Mouse (Mus musculus) cerebellum, adult (tissue): Measurements from ENCODE around the gene Erc2.

Source experiments
- ATAC-seq: cut with Nextera tagmentation; 2 replicates; pipeline ENCODE4 v1.9.2; 2017; ENCODE audit warnings: mild to moderate bottlenecking, moderate library complexity, mixed read lengths; ENCODE audit not compliant: insufficient number of reproducible peaks, low FRiP score, low TSS enrichment

Erc2 gene

DNA sequence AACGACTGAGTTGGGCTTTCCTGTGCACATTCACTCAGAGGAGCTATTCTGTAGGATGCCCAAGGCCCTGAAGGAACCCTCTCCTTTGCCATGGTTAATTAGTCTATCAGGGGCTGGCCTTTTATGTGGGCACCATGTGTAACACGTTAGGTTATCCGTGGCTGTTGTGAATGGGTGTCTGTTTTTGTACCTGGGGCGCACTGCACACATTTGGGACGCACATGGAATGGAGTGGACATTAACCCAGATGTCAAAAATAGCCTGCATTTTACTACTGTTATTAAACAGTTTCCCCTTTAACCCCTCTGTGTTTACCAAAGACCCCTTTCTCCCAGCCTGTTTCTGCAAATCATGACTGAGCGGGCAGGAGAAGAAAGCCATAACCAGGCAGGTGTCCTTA lies 848.0 kb downstream of the Erc2 start:
- ATAC-seq, result no peak

DNA sequence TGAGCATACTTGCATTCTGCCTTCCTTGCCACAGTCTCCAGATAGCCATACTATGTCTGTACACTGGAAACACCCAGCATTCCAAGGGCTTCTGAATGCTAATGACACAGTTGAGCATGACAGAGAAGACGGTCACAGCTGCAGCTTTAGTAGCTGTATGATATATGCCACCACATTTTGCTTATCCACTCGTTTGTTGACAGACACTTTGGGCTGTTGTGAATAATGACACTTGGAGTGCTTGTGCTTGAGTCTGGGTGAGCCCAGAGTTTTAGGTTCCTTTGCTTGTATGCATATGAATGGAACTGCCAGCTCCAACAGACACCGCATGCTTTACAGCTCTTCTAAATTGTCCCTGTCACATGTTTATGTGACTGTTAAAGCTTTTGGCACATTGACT lies 852.8 kb downstream of the Erc2 start:
- no peak for ATAC-seq

DNA sequence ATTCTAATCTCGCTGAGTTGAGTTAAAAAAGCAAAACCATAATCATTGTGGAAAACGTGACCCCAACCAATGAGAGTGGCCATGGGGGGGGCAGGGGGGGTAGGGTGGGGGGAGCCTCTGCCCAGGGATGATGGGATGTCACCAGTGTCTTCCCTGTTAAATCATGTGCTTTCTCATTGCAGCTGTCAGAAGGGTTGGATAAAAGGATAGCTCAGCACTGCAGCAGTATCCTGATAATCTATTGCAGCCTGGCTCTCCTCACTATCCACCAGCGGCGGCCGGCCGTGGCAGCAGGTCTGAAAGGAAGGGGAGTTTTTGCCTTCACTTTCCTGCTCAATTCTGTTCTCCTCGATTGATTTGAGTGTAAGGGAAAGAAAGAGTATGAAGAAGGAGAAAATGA lies 853.2 kb downstream of the Erc2 start:
- no peak for ATAC-seq

DNA sequence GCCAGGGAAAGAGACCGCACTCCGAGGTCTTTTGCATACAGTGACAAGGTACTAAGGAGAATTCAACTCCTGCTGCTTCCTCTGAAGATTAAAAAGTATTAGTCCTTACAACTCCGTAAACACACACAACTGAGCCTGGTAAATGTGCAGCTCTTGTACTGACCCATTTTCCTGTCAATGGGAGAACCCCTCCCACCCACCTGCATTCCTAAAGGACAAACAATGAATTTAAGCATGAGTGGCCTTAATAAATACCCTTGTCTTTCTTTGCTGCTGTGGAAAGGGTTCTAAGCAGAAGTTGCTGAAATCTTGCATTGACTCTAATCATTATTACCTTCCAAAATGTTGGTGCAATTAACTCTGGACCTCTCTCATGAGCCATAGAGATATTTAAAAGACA lies 854.5 kb downstream of the Erc2 start:
- no peak for ATAC-seq

GRCm38 (mm10) chr14:28480866-28481265 lies 858.6 kb downstream of the Erc2 start:
- no peak for ATAC-seq

DNA sequence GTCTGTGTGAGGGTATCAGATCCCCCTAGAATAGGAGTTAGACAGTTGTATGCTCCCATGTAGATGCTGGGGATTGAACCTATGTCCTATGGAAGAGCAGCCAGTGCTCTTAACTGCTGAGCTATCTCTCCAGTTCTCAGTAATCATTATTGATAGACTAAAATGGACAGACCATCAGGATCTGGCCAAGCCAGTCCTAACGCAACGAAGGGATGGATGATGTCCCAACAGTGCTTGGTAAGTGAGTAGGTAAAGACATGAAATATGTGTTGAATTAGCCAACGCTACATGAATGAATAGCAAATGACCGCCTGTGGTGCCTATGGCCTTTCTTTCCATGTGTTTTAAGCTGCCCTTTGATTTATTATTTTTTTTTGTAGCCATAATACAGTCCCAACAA lies 871.6 kb downstream of the Erc2 start:
- ATAC-seq, result no peak

DNA sequence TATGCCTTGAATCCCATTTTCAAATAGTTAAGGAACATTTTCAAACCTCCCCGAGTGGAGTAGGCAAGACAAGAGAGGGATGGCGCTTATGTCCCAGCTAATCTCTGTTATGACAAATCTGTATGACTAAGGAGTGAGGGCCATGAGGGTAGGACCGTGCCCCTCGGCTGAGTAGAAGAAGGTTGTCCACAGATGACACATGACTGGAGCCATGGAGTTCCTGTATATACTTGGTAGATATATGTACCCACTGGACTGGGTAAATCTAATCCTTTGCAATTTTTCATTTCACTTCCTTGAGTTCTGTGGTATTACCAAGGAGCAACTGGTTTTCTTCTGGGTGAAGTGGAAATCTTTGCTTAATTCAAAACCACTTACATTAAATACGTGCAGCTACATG lies 872.0 kb downstream of the Erc2 start:
- ATAC-seq, result no peak

- ATAC-seq, result no peak
These were observed 879.1 kb downstream of the Erc2 start for GRCm38 (mm10) chr14:28501216-28501878.

GRCm38 (mm10) chr14:28503276-28503675 lies 881.0 kb downstream of the Erc2 start:
- ATAC-seq, result no peak

GRCm38 (mm10) chr14:28504101-28505050 lies 882.1 kb downstream of the Erc2 start, which contains the start of gene Wnt5a:
TSS of gene Wnt5a (plus strand) at chr14:28504750.
- ATAC-seq, result no peak

DNA sequence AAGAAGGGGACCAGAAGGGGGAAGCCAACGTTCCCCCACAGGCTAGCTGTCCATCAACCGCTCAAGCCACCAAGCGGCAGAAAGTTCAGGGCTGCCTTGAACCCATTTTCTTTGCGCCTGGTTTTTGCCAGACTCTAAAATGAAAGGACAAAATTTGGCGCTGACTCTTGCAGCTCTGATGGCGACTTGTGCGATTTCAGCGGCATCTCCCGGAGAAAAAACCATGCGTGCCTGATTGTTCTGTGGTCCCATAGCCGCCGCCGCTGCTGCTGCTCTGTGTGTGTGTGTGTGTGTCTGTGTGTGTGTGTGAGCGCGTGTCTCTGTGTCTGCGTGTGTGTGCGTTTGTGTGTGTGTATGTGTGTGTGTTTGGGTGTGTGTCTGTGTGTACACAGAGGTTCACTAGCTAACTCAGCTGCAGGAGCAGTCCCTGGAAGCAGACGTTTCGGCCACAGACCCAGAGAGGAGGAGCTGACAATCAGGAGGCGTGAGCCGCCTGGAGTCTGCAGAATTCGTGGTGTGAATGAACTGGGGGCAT lies 882.9 kb downstream of the Erc2 start:
- no peak for ATAC-seq

DNA sequence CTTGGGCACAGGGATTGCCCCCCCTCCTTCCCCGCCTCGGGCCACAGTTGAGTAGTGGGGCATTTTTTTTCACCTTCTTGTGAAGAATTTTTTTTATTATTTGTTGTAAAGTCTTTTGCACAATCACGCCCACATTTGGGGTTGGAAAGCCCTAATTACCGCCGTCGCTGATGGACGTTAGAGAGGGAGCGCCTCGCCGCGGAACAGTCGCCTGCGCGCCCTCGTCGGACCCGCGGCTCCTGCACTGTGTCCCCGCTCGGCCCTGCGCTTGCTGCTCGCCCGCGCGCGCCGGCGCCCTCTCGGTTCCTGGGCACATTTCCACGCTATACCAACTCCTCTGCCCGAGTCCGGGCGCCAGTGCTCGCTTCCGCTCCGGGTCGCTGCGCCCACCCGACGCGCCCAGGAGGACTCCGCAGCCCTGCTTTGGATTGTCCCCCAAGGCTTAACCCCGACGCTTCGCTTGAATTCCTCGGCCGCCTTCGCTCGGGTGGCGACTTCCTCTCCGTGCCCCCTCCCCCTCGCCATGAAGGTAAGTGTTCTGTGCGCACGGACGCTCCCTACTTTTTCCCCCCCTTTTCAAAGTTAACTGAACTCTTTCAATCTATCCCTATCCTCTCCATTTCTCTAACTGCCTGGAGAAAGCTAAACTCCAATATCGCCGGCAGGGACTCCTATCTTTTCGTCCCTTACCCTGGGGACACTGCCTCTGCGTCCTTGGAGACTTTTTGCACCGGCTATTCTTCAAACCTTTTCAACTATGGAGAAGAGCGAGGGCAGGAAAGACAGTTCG lies 883.6 kb downstream of the Erc2 start:
- ATAC-seq, result no peak

DNA sequence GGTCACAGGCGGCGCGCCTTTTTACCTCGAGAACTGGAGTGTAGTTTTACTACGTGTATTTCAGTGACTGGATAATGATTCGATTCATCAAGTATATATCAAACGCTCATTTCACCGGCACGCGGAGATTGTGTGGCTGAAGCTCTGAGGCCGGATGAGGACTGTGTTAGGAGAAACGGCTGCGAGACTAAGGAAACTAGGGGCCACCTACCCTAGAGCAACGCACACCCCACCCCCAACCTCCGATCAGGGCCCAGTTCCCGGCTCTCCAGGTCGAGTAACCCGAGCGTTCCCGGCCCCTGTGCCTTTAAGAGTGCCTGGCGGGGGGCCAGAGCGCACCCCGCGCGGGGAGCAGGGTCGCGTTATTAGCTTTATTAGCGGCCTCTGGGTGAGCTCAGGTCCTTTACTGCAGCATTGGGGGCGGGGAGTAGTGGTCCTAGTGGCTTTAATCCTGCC lies 884.2 kb downstream of the Erc2 start:
- no peak for ATAC-seq

DNA sequence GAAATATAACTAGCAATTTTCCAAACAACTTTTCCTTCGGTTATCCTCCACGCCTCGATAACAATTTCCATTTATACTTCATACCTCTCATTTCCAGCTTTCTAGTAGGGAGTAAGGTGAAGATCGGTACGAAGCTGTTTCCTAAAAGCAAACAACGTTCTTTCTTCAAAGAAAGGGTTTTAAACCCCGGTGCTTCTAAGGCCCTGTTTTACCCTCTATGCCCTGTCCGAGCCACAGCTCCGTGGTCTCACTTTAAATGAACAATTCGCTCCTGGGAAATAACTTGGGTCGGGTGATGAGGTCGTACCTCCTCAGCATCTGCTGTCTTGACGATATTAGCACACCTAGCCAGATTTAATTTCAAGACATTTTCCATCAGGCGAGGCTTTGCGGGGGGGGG lies 884.8 kb downstream of the Erc2 start:
- ATAC-seq, result no peak

- no peak for ATAC-seq
These were observed 885.2 kb downstream of the Erc2 start for GRCm38 (mm10) chr14:28507471-28507870.

- ATAC-seq, result no peak
These were observed 886.3 kb downstream of the Erc2 start for GRCm38 (mm10) chr14:28508288-28509258.

DNA sequence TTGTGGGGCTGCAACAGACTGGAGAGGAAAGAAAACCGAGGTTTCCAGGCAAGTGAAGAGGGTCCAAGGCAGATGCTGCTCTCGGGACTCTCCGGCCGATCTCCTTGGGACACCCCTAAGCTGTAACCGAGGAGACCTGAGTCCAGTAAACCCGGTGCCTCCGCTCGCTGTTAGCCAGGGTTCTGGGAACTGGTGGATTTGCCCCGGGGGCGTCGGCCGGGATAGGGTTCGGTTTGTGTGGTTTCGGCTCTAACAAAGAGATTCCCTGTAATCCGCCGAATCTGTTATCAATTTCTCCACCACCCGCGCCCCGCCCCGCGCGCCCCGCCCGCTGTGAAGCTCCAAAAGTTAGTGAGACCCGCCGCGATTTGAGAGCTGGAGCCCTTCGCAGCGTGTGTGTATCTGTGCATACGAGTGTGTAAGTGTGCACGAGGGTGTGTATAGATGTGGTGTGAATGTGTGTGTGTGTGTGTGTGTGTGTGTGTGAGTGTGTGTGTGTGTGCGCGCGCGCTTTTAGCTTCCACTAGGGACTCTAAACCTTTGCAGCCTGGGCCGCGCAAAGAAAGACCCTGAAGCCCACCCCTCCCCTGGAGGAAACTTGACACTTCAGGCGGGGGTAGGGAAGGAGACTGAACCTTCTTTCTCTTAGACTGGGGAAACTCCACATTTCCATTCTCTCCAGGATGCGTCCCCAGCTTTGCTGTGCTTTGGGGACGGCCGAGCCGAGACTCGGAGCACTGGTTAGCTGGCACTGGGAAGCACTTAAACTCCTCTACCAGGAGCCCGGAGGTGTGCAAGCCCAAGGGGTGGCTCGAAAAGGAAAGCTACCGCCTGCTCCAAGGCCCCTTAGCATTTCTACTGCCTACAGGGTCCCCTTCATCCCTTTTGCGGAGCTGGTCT lies 887.5 kb downstream of the Erc2 start:
- ATAC-seq, result no peak

- ATAC-seq, result no peak
These were observed 888.3 kb downstream of the Erc2 start for GRCm38 (mm10) chr14:28510341-28511028.
